ENCODE assay signal across 8 mouse cellular contexts in the genomic region with DNA sequence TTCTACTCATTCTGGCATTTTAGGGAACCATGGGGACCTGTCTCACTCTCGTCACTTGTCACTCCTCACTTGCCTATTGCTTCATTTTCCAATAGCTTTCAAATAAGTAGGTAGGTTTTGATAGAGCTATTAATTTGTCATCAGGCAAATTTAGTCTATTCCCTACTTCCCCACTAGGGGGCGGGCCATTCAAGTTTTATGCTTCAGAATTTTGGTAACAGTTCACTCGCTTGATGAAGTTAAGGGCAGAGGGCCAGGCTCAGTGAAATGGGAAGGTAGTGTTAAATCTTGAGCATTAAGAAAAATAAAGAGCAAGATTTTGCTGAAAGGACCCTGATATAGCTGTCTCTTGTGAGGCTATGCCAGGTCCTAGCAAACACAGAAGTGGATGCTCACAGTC.
DNase-seq lines count a peak whose midpoint lies in the region; ATAC-seq lines count a peak whose summit lies in the region.

No protein-coding gene starts in this region.

- ATAC-seq in embryonic facial prominence, embryonic 11.5 days (replicated peaks; ENCODE audit: insufficient number of reproducible peaks, low FRiP score, low TSS enrichment, low read depth), result no peak
- no peak for ATAC-seq in liver, embryonic 11.5 days (replicated peaks; ENCODE audit: low FRiP score)
- ATAC-seq in activated CD4-positive, CD25-positive, alpha-beta regulatory T cell, adult 4 months, result no peak

- 18% methylated on average over 3 of the region's 3 CpGs for WGBS in embryonic facial prominence, embryonic 11.5 days
- 21% methylated on average over 3 of the region's 3 CpGs for WGBS in liver, embryonic 11.5 days

- intact Hi-C loops in heart, postnatal 10 days (cut with DNase I), result loop anchor here (10.0 kb wide), 2 partner anchors 502 to 1588 kb away; no protein-coding TSS in a partner anchor

- DNase-seq in heart, postnatal 10 days, result peak; percentile 19 to 66
- DNase-seq in heart, adult 9 months (ENCODE audit: low spot score in 2 of 2), result no peak
- DNase-seq in A20 (ENCODE audit: low read depth, low spot score), result peak; percentile 4
- DNase-seq in brain, adult 2 months (ENCODE audit: low read depth, low spot score), result peak; percentile 51
- DNase-seq in embryonic facial prominence, embryonic 11.5 days (ENCODE audit: low spot score), result peak; percentile 64
- peak; percentile 51 for DNase-seq in kidney, postnatal 14 days
- peak; percentile 33 for DNase-seq in liver, embryonic 11.5 days (ENCODE audit: low spot score)

- no peak overlapping the region for H3K4me3 ChIP-seq in embryonic facial prominence, embryonic 11.5 days (ENCODE audit: low read depth, low read length)
- no peak overlapping the region for H3K4me3 ChIP-seq in liver, embryonic 11.5 days (ENCODE audit: low read depth, low read length)

- H3K27me3 ChIP-seq in embryonic facial prominence, embryonic 11.5 days (ENCODE audit: control insufficient read depth, insufficient read depth, low read length), result no peaks in the 10 kb centered on the region
- no peaks in the 10 kb centered on the region for H3K27me3 ChIP-seq in liver, embryonic 11.5 days (replicated peaks; ENCODE audit: control insufficient read depth, insufficient read depth, low read length)

- no peak overlapping the region for H3K9ac ChIP-seq in embryonic facial prominence, embryonic 11.5 days (replicated peaks; ENCODE audit: low read length)
- H3K9ac ChIP-seq in liver, embryonic 11.5 days (ENCODE audit: low read depth, low read length), result no peak overlapping the region

- H3K36me3 ChIP-seq in embryonic facial prominence, embryonic 11.5 days (replicated peaks; ENCODE audit: control insufficient read depth, insufficient read depth, low read depth, low read length), result no peaks in the 10 kb centered on the region
- no peaks in the 10 kb centered on the region for H3K36me3 ChIP-seq in liver, embryonic 11.5 days (ENCODE audit: control insufficient read depth, insufficient read depth, low read length)

- H3K4me1 ChIP-seq in embryonic facial prominence, embryonic 11.5 days (ENCODE audit: control insufficient read depth, insufficient read depth, low read length), result no peaks in the 10 kb centered on the region
- H3K4me1 ChIP-seq in liver, embryonic 11.5 days (replicated peaks; ENCODE audit: control insufficient read depth, insufficient read depth, low read length), result no peaks in the 10 kb centered on the region

- no peak overlapping the region for H3K27ac ChIP-seq in embryonic facial prominence, embryonic 11.5 days (replicated peaks; ENCODE audit: low read depth, low read length)
- no peak overlapping the region for H3K27ac ChIP-seq in liver, embryonic 11.5 days (ENCODE audit: low read depth, low read length)

- H3K9me3 ChIP-seq in embryonic facial prominence, embryonic 11.5 days (replicated peaks; ENCODE audit: control insufficient read depth, low read length), result no peaks in the 10 kb centered on the region
- H3K9me3 ChIP-seq in liver, embryonic 11.5 days (ENCODE audit: control insufficient read depth, low read length), result no peaks in the 10 kb centered on the region

- H3K4me2 ChIP-seq in embryonic facial prominence, embryonic 11.5 days (ENCODE audit: low read depth, low read length), result no peak overlapping the region
- H3K4me2 ChIP-seq in liver, embryonic 11.5 days, result no peak overlapping the region

Comparison
In these comparisons a context has a peak if more than half of its experiments do, and no peak if none do; other contexts are left out.
1. DNase-seq: peak in heart, postnatal 10 days (2 of 2), A20 (single experiment), brain, adult 2 months (single experiment), embryonic facial prominence, embryonic 11.5 days (single experiment), kidney, postnatal 14 days (single experiment) and liver, embryonic 11.5 days (single experiment); none in heart, adult 9 months (0 of 2).